Mouse (Mus musculus): ENCODE results near the gene Rgs6. TPM values are rescaled to one million over a fixed set of nuclear protein-coding genes. Genes with fewer than 3 reads are reported as not detected.

Rgs6 gene
- polyA plus RNA-seq, 1 experiment from 2014 or later, result 2.6 TPM

DNA sequence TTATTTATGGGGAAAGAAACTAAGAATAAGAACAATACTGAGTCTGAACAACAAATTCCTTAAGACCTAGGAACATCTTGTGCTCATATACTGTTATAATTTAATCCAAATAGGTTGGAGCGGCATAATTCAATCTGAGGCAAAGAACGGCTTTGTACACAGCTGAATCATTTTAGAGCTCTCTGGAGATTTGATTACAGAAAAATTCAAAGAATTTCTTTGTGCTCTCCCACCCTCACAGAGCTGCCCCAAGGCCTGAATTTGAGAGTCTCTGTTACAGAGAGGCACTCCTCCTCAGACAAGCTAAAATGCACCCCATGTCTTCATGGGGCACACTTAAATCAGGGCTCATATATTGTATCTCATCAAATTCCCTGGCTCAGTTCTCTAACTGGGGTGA, 332.1 kb downstream of the Rgs6 start:
- DNase-seq (ENCODE audit: low spot score) (peak; percentile 73), ATAC-seq (ENCODE audit: low read depth) (peak; percentile 53; the same call in 1 of the 2 replicates)
- no peak overlapping the region for H3K4me2 ChIP-seq (ENCODE audit: low read depth, low read length)
- H3K9ac ChIP-seq (ENCODE audit: low read depth, low read length), result no peak overlapping the region
- peaks cover 10% of the 10 kb centered on the region; the same call in 1 of the 2 replicates for H3K4me1 ChIP-seq (ENCODE audit: control insufficient read depth, insufficient read depth, low read length)
- H3K27ac ChIP-seq (replicated peaks; ENCODE audit: low read depth, low read length), result peak overlapping the region; percentile 65; the same call in 1 of the 2 replicates
- H3K4me3 ChIP-seq (ENCODE audit: low read depth, low read length), result no peak overlapping the region
- H3K36me3 ChIP-seq (ENCODE audit: control insufficient read depth, insufficient read depth, low read length), result no peaks in the 10 kb centered on the region
- no peaks in the 10 kb centered on the region for H3K27me3 ChIP-seq (replicated peaks; ENCODE audit: control insufficient read depth, insufficient read depth, low read length)
- WGBS, result 18% methylated on average over 2 of the region's 2 CpGs
- no peaks in the 10 kb centered on the region for H3K9me3 ChIP-seq (ENCODE audit: control insufficient read depth, low read length)

DNA sequence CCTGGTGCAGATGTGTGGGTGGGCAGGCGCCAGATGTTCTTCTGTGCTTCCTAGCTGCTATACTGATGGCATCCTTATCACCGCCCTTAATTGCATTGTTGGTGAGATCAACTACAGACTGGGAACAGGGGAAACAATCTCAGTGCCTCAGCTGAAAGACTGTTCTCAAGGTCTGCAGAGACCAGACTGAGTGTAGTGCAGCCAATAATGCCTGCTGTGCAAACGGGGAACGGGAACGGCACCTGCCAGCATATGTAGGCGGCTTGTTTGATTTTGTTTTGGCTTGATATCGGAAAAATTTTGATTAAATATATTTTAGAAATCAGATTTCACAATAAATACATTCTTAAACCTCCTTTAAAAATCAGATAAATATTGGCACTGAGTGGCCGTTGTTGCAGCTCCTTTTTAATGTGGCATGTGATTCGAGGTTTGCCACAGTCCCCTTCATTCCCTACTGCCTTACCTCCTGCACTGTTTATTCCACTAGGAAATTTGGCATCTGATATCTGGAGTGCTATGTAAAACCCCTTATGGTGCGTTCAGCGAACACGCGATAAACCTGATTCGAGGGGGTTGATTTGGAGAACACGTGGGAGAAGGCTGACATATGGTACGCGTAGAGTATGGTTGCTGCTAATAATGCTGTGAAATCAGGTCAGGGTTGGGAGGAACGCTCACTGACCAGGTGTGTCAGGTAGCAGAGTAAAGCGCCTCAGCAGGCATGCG, 333.4 kb downstream of the Rgs6 start:
- Histone ChIP-seq H3K27me3 (replicated peaks; ENCODE audit: control insufficient read depth, insufficient read depth, low read length) (no peaks in the 10 kb centered on the region), H3K4me3 (ENCODE audit: low read depth, low read length) (no peak overlapping the region), H3K36me3 (ENCODE audit: control insufficient read depth, insufficient read depth, low read length) (no peaks in the 10 kb centered on the region), H3K27ac (replicated peaks; ENCODE audit: low read depth, low read length) (no peak overlapping the region), H3K9me3 (ENCODE audit: control insufficient read depth, low read length) (no peaks in the 10 kb centered on the region), H3K9ac (ENCODE audit: low read depth, low read length) (no peak overlapping the region), H3K4me1 (ENCODE audit: control insufficient read depth, insufficient read depth, low read length) (peaks cover 10% of the 10 kb centered on the region; the same call in 1 of the 2 replicates), H3K4me2 (ENCODE audit: low read depth, low read length) (no peak overlapping the region)
- ATAC-seq (ENCODE audit: low read depth), result no peak
- 83% methylated on average over 20 of the region's 20 CpGs for WGBS
- no peak for DNase-seq (ENCODE audit: low spot score)

DNA sequence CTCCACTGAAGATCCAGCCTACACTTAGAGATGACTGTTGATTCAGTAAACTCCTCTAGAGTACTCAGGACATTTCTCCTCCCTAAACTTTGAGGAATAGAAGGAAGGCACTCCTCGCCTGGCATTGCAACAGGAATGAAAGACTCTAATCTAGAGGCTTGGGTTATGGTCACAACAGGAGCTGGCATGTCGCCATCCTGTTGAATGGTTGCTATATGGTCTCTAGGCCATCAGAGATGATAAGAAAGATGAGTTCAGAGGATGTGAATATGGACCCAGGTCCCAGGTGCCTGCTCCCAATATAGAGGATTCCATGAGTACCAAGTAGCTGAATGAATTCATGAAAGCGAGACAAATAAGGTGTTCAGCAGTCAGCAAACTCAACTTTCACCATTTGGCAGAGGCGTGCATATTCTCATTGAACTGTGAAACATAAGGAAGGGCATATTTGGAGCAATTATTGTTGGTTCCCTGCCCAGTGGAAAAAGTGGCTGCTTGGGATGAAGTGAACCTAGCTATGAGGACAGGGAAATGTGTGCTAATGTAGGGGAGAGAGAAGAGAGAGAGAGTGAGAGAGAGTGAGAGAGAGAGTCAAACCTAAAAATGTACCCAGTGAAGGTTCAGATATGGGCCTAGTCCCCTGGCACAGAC, 334.9 kb downstream of the Rgs6 start:
- H3K27me3 ChIP-seq (replicated peaks; ENCODE audit: control insufficient read depth, insufficient read depth, low read length), result no peaks in the 10 kb centered on the region
- H3K4me2 ChIP-seq (ENCODE audit: low read depth, low read length), result no peak overlapping the region
- no peak overlapping the region for H3K4me3 ChIP-seq (ENCODE audit: low read depth, low read length)
- ATAC-seq (ENCODE audit: low read depth), result no peak
- H3K9ac ChIP-seq (ENCODE audit: low read depth, low read length), result no peak overlapping the region
- WGBS, result 80% methylated on average over 4 of the region's 4 CpGs
- H3K4me1 ChIP-seq (ENCODE audit: control insufficient read depth, insufficient read depth, low read length), result peaks cover 10% of the 10 kb centered on the region; the same call in 1 of the 2 replicates
- no peaks in the 10 kb centered on the region for H3K9me3 ChIP-seq (ENCODE audit: control insufficient read depth, low read length)
- H3K27ac ChIP-seq (replicated peaks; ENCODE audit: low read depth, low read length), result no peak overlapping the region
- H3K36me3 ChIP-seq (ENCODE audit: control insufficient read depth, insufficient read depth, low read length), result no peaks in the 10 kb centered on the region
- DNase-seq (ENCODE audit: low spot score), result peak; percentile 76

DNA sequence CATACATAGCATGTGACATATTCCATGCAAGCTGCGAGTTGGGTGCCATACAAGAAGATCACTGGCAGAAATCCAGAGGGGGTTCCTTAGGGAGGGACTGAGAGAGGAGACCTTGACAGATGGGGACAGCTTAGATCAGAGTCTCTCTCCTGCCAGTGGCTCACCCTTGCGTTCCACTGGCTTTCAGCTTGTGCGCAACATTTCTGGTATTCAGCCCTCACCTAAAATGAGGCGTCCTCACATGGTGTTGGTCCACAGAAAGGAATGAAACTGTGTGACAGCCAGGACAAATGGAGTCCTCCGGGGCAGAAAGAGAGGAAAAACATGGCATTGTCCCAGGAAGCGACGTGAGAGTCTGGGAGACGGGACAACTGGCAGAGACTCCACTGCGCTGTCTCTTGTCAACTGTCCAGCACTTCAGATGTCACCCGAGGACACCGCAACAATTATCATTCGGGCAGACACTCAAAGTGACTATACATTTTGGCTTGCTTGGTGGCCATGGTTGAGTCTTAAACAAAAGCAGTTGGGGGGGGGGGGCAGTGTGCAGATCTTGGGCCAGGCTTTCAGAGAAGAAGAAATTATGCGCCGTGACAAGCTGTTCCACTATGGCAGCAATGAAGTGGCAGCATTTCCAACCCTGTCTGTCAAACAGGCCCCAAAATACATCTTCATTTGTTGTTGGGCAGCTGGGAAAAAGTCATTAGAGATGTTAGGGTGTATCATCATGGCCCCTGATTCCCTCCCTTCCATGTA, 344.8 kb downstream of the Rgs6 start:
- WGBS, result 79% methylated on average over 14 of the region's 14 CpGs
- Histone ChIP-seq H3K9ac (ENCODE audit: low read depth, low read length) (no peak overlapping the region), H3K27me3 (replicated peaks; ENCODE audit: control insufficient read depth, insufficient read depth, low read length) (no peaks in the 10 kb centered on the region), H3K36me3 (ENCODE audit: control insufficient read depth, insufficient read depth, low read length) (no peaks in the 10 kb centered on the region), H3K4me2 (ENCODE audit: low read depth, low read length) (no peak overlapping the region), H3K4me3 (ENCODE audit: low read depth, low read length) (no peak overlapping the region), H3K27ac (replicated peaks; ENCODE audit: low read depth, low read length) (no peak overlapping the region), H3K4me1 (ENCODE audit: control insufficient read depth, insufficient read depth, low read length) (no peaks in the 10 kb centered on the region), H3K9me3 (ENCODE audit: control insufficient read depth, low read length) (no peaks in the 10 kb centered on the region)
- DNase-seq (ENCODE audit: low spot score) (no peak), ATAC-seq (ENCODE audit: low read depth) (no peak)

DNA sequence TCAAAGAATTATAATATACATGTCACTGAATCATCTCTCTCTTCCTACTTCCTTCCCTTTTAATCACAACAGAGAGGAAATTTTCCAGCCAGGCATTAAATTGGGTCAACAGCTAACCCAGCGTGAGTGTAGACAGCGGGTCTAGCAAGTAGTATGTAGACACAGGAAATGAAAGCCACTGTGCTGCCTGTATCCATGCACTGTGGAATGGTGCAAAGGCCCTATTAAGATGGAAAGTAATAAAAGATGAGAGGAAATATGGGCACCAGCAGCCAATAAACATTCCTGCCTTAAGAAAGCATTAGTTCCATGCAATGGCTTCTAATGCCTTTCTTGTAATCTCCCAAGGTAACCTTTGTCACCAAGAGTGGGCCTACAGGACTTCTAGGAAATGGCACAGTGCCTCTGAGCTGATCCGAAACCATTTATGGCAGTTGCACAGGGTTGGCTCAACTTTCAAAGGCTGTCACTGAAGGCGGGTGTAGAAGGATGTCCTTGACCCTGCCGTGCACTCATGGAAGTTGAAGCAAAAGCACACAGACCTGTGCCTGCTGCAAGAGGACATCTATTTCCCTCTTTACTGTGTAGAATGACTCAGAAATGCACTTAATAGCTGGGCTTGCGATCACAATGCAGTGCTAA, 347.1 kb downstream of the Rgs6 start:
- H3K9ac ChIP-seq (ENCODE audit: low read depth, low read length), result no peak overlapping the region
- H3K27me3 ChIP-seq (replicated peaks; ENCODE audit: control insufficient read depth, insufficient read depth, low read length), result no peaks in the 10 kb centered on the region
- H3K4me1 ChIP-seq (ENCODE audit: control insufficient read depth, insufficient read depth, low read length), result no peaks in the 10 kb centered on the region; the same call in 1 of the 2 replicates
- 81% methylated on average over 6 of the region's 6 CpGs for WGBS
- H3K4me3 ChIP-seq (ENCODE audit: low read depth, low read length), result no peak overlapping the region
- H3K9me3 ChIP-seq (ENCODE audit: control insufficient read depth, low read length), result no peaks in the 10 kb centered on the region
- H3K36me3 ChIP-seq (ENCODE audit: control insufficient read depth, insufficient read depth, low read length), result no peaks in the 10 kb centered on the region
- no peak overlapping the region for H3K27ac ChIP-seq (replicated peaks; ENCODE audit: low read depth, low read length)
- DNase-seq (ENCODE audit: low spot score) (no peak), ATAC-seq (ENCODE audit: low read depth) (no peak)
- H3K4me2 ChIP-seq (ENCODE audit: low read depth, low read length), result no peak overlapping the region

DNA sequence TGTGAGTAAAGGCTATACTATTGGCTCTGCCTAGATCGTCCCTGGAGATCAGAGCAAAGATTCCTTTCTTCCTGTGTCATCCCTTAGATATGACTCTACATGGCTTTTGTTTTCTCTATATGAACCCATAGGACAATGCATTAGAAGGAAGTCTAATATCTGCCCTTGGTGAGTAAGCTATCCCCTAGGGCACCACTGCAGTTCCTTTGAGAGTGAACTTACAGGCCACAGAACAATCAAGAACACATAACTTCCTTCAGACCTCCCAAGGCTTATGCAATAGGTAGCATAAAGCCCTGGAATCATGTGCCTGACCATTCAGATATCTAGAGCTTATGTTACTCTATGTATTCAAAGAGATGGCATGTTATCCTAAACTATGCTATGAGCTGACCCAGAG, 347.7 kb downstream of the Rgs6 start:
- DNase-seq (ENCODE audit: low spot score) (no peak), ATAC-seq (ENCODE audit: low read depth) (no peak)
- no peak overlapping the region for H3K4me2 ChIP-seq (ENCODE audit: low read depth, low read length)
- WGBS, result 84% methylated on average over 1 of the region's 1 CpGs
- H3K9me3 ChIP-seq (ENCODE audit: control insufficient read depth, low read length), result no peaks in the 10 kb centered on the region
- no peaks in the 10 kb centered on the region for H3K36me3 ChIP-seq (ENCODE audit: control insufficient read depth, insufficient read depth, low read length)
- H3K27me3 ChIP-seq (replicated peaks; ENCODE audit: control insufficient read depth, insufficient read depth, low read length), result no peaks in the 10 kb centered on the region
- no peak overlapping the region for H3K27ac ChIP-seq (replicated peaks; ENCODE audit: low read depth, low read length)
- no peaks in the 10 kb centered on the region; the same call in 1 of the 2 replicates for H3K4me1 ChIP-seq (ENCODE audit: control insufficient read depth, insufficient read depth, low read length)
- no peak overlapping the region for H3K9ac ChIP-seq (ENCODE audit: low read depth, low read length)
- H3K4me3 ChIP-seq (ENCODE audit: low read depth, low read length), result no peak overlapping the region

DNA sequence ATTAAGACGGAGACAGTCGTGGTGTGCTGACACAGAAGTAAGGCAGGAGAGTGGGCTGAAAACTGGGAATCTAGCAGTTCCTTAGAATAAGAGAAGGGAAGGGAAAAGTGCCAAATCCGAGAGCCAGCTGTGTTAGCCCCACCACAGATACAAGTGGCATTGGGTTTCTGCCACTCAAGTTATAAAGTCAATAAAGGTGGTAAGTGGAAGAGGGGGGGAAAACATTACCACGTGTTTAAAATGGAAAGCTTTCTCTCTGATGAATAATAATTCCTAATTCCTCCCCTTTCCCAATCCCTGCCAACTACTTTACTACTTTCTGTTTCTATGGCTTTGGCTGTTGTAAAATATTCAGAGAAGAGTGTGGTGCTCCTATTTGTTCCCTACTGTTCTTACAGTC, 352.4 kb downstream of the Rgs6 start:
- H3K4me1 ChIP-seq (ENCODE audit: control insufficient read depth, insufficient read depth, low read length), result no peaks in the 10 kb centered on the region; the same call in 1 of the 2 replicates
- no peak overlapping the region for H3K27ac ChIP-seq (replicated peaks; ENCODE audit: low read depth, low read length)
- H3K4me2 ChIP-seq (ENCODE audit: low read depth, low read length), result no peak overlapping the region
- no peaks in the 10 kb centered on the region for H3K9me3 ChIP-seq (ENCODE audit: control insufficient read depth, low read length)
- no peak for ATAC-seq (ENCODE audit: low read depth)
- H3K27me3 ChIP-seq (replicated peaks; ENCODE audit: control insufficient read depth, insufficient read depth, low read length), result no peaks in the 10 kb centered on the region
- no peak overlapping the region for H3K9ac ChIP-seq (ENCODE audit: low read depth, low read length)
- H3K36me3 ChIP-seq (ENCODE audit: control insufficient read depth, insufficient read depth, low read length), result no peaks in the 10 kb centered on the region
- no peak overlapping the region for H3K4me3 ChIP-seq (ENCODE audit: low read depth, low read length)
- peak; percentile 24 for DNase-seq (ENCODE audit: low spot score)
- 46% methylated on average over 4 of the region's 4 CpGs for WGBS

DNA sequence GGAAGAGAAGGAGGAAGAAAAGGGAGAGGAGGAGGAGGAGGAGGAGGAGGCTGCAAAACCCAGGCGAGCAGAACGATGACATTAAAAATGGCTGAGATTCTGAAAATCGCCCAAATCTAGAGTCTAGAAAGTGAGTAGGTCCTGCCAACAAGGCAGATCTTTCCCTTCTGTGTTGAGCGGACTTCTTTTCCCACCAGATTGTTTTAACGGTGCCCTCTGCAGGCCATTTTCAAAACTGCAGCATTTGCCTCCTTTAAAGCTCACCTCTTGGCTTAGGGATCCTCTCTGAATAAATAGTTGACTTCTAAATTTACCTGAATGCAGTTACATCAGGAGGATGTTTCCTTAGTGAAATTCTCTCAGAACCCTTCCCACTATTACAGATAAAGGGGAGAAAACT, 358.4 kb downstream of the Rgs6 start:
- no peaks in the 10 kb centered on the region for H3K36me3 ChIP-seq (ENCODE audit: control insufficient read depth, insufficient read depth, low read length)
- H3K27me3 ChIP-seq (replicated peaks; ENCODE audit: control insufficient read depth, insufficient read depth, low read length), result no peaks in the 10 kb centered on the region
- H3K9me3 ChIP-seq (ENCODE audit: control insufficient read depth, low read length), result no peaks in the 10 kb centered on the region
- no peaks in the 10 kb centered on the region for H3K4me1 ChIP-seq (ENCODE audit: control insufficient read depth, insufficient read depth, low read length)
- no peak overlapping the region; the same call in 1 of the 2 replicates for H3K4me3 ChIP-seq (ENCODE audit: low read depth, low read length)
- 9% methylated on average over 5 of the region's 5 CpGs for WGBS
- peak overlapping the region; percentile 31; the same call in 1 of the 2 replicates for H3K4me2 ChIP-seq (ENCODE audit: low read depth, low read length)
- ATAC-seq (ENCODE audit: low read depth) (peak; percentile 47; the same call in 1 of the 2 replicates), DNase-seq (ENCODE audit: low spot score) (peak; percentile 91)
- H3K27ac ChIP-seq (replicated peaks; ENCODE audit: low read depth, low read length), result no peak overlapping the region
- 0 out of 2 replicates have a peak overlapping the region, but pooled peaks have one; percentile 19 for H3K9ac ChIP-seq (ENCODE audit: low read depth, low read length)
